Mouse (Mus musculus): ENCODE data around the gene Ddx43. TPM values are rescaled to one million over a fixed set of nuclear protein-coding genes. Genes with fewer than 3 reads are reported as not detected.

Ddx43 gene
- polyA plus RNA-seq, 1 experiment = 0.11 TPM

DNA sequence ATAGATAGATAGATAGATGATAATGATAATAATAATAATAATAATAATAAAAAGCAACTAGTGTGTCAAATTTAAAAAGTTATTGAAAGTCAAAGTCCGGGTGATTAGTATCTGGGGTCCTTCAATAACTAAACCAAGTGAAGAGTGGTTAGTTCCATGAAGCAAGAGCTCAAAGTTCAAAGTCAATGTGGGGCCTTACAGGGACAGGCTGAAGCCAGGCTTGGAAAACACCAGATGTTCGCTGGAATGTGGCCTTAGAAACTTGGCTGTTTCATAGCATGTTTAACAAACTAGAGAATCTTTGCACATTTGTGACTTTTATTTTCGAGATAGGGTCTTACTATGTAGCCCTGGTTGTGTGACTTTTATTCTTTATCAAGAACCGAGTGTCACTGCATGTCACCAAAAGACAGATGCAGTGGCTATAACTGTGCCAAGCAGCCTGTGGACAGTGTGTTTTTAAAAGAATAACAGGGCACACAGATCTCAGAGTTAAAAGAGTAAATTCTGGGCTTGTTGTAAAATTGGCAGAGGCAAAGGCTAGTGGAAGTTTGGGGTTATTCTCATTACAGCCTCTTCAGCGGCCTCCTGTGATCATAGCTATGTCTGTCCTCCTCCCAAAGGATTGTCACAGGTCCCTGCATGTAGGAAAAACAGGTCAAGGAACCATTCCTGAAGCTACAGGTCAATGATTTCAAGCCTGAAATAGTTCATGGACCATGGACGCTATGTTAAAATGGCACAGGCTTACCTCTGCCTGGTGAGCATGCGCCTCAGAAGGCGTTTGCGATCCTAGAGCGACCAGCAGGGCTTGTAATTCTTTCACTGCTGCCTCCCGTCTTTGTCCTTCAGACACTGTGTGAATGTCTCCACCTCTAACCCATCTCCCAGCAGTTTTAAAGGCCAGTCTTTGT is 40.7 kb upstream of the Ddx43 start:
- Histone ChIP-seq H3K27me3 (ENCODE audit: control insufficient read depth, insufficient read depth, low read length) (no peaks in the 10 kb centered on the region), H3K4me1 (replicated peaks; ENCODE audit: control insufficient read depth, insufficient read depth, low read length) (no peaks in the 10 kb centered on the region), H3K27ac (ENCODE audit: control insufficient read depth, insufficient read depth, low read length) (no peak overlapping the region), H3K36me3 (ENCODE audit: control insufficient read depth, insufficient read depth, low read length) (no peaks in the 10 kb centered on the region), H3K4me3 (ENCODE audit: control insufficient read depth, insufficient read depth, low read length) (no peak overlapping the region)
- WGBS = 90% methylated on average over 11 of the region's 11 CpGs
- no peak for TF ChIP-seq POLR2A (IDR thresholded peaks at IDR 0.05; ENCODE audit: control insufficient read depth, extremely low read depth, insufficient read depth, low read length, poor library complexity)
- no peak for TF ChIP-seq CTCF (IDR thresholded peaks at IDR 0.05; ENCODE audit: borderline replicate concordance, control insufficient read depth, extremely low read depth, insufficient read depth, low read length, poor library complexity)
- no peak for DNase-seq

DNA sequence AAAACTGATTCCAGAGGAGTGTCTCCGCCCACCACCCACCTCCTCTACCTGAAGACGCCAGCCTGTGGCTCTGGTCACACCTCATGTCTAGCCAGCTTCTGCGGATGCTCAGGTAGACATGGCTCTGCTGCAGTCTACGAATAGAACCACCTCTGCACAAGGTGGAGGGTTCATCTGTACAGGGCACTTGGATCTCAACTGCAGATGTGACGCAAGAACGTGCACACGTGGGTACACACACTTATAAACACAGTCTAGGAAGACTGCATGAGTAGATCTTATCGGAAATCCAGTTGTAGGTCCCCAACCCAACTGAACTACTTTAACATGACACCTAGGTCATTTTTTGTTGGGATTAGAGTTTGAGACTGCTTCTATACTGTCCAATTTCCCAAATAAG is 40.0 kb upstream of the Ddx43 start, which contains the start of gene Gsta2:
Gene Gsta2, minus strand, starts transcription at position 178 of the 400 bp plus-strand sequence.
- Histone ChIP-seq H3K4me1 (replicated peaks; ENCODE audit: control insufficient read depth, insufficient read depth, low read length) (no peaks in the 10 kb centered on the region), H3K36me3 (ENCODE audit: control insufficient read depth, insufficient read depth, low read length) (no peaks in the 10 kb centered on the region), H3K27ac (ENCODE audit: control insufficient read depth, insufficient read depth, low read length) (no peak within 1 kb of the TSS), H3K27me3 (ENCODE audit: control insufficient read depth, insufficient read depth, low read length) (no peaks in the 10 kb centered on the region), H3K4me3 (ENCODE audit: control insufficient read depth, insufficient read depth, low read length) (no peak within 1 kb of the TSS)
- no peak for DNase-seq
- TF ChIP-seq CTCF (IDR thresholded peaks at IDR 0.05; ENCODE audit: borderline replicate concordance, control insufficient read depth, extremely low read depth, insufficient read depth, low read length, poor library complexity) (no peak), POLR2A (IDR thresholded peaks at IDR 0.05; ENCODE audit: control insufficient read depth, extremely low read depth, insufficient read depth, low read length, poor library complexity) (no peak)
- 93% methylated on average over 8 of the region's 8 CpGs for WGBS

DNA sequence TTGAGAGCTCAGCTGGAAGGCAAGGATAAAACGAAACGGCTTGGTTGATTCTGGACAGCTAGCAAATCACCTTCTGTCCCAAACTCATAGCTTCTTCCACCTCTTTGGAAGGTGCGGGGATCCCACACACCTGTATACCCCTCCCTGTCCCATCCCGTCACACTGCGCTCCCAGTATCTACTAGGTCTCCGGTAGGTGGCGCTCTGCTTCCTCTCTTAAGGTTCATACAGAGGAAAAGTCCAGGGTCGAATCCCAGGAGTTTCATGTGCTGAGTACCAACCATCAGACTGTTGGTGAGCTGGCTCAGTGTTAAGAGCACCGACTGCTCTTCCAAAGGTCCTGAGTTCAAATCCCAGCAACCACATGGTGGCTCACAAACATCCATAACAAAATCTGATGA is 37.5 kb upstream of the Ddx43 start:
- Histone ChIP-seq H3K27me3 (ENCODE audit: control insufficient read depth, insufficient read depth, low read length) (no peaks in the 10 kb centered on the region), H3K27ac (ENCODE audit: control insufficient read depth, insufficient read depth, low read length) (no peak overlapping the region), H3K4me3 (ENCODE audit: control insufficient read depth, insufficient read depth, low read length) (no peak overlapping the region), H3K36me3 (ENCODE audit: control insufficient read depth, insufficient read depth, low read length) (no peaks in the 10 kb centered on the region), H3K4me1 (replicated peaks; ENCODE audit: control insufficient read depth, insufficient read depth, low read length) (0 out of 2 replicates have a peak, but pooled peaks cover under 1% of the 10 kb centered on the region)
- peak; percentile 60 for DNase-seq
- WGBS = 16% methylated on average over 9 of the region's 9 CpGs
- TF ChIP-seq CTCF (IDR thresholded peaks at IDR 0.05; ENCODE audit: borderline replicate concordance, control insufficient read depth, extremely low read depth, insufficient read depth, low read length, poor library complexity) (no peak), POLR2A (IDR thresholded peaks at IDR 0.05; ENCODE audit: control insufficient read depth, extremely low read depth, insufficient read depth, low read length, poor library complexity) (no peak)

DNA sequence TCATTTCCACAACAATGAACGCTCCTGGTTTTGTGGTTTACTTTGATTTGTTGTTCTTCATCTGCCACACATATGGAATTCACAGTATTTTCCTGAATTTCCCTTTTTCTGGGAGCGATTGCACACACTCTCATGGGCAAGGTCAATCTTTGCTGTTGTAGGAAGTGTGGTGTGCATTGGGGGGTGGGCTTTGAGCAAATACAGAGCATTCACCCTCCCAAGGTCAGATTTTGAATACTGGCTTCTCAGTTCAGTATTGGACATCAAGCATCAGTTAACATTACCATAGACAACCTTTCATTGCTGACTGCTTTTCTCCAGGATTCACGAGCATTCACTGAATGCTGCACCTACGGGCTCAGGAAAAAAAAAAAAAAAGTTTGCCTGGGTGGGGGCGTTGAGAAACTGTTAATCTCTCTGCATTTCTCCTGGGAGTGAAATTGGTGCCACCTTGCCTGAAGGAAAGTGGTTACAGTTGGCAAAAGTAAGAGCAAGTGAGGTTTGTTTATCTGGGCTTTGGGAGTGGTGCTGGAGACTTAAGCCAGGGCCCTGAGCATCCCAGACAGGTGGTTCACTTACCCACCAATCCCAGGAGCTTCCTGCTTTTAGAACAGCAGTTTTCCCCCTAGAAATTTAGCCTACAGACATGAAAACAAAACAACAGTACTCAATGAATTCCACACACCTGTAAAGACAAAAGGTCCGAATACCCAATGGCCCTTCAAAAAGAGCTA is 35.7 kb upstream of the Ddx43 start:
- Histone ChIP-seq H3K4me3 (ENCODE audit: control insufficient read depth, insufficient read depth, low read length) (no peak overlapping the region), H3K27me3 (ENCODE audit: control insufficient read depth, insufficient read depth, low read length) (no peaks in the 10 kb centered on the region), H3K27ac (ENCODE audit: control insufficient read depth, insufficient read depth, low read length) (no peak overlapping the region), H3K4me1 (replicated peaks; ENCODE audit: control insufficient read depth, insufficient read depth, low read length) (0 out of 2 replicates have a peak, but pooled peaks cover 4% of the 10 kb centered on the region), H3K36me3 (ENCODE audit: control insufficient read depth, insufficient read depth, low read length) (no peaks in the 10 kb centered on the region)
- DNase-seq = no peak
- 90% methylated on average over 6 of the region's 6 CpGs for WGBS
- TF ChIP-seq CTCF (IDR thresholded peaks at IDR 0.05; ENCODE audit: borderline replicate concordance, control insufficient read depth, extremely low read depth, insufficient read depth, low read length, poor library complexity) (no peak), POLR2A (IDR thresholded peaks at IDR 0.05; ENCODE audit: control insufficient read depth, extremely low read depth, insufficient read depth, low read length, poor library complexity) (no peak)

DNA sequence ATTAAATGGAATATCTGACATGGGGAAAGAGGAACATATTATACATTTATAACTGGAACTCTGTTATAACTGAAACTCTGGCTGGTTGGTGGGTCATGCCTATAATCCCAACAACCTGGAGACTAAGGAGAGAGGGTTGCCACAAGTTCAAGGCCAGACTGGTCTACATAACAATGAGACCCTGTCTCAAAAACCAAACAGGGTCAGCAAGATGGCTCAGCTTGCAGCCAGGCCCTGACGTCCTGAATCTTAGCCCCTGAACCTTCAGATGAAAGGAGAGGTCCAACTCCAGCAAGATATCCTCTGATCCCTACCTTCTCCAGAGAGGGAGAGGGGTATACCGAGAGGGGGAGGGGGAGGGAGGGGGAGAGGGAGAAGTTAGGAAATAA is 35.1 kb upstream of the Ddx43 start:
- WGBS = 78% methylated on average over 2 of the region's 2 CpGs
- Histone ChIP-seq H3K27me3 (ENCODE audit: control insufficient read depth, insufficient read depth, low read length) (no peaks in the 10 kb centered on the region), H3K4me1 (replicated peaks; ENCODE audit: control insufficient read depth, insufficient read depth, low read length) (0 out of 2 replicates have a peak, but pooled peaks cover 4% of the 10 kb centered on the region), H3K4me3 (ENCODE audit: control insufficient read depth, insufficient read depth, low read length) (no peak overlapping the region), H3K36me3 (ENCODE audit: control insufficient read depth, insufficient read depth, low read length) (no peaks in the 10 kb centered on the region), H3K27ac (ENCODE audit: control insufficient read depth, insufficient read depth, low read length) (no peak overlapping the region)
- no peak for TF ChIP-seq CTCF (IDR thresholded peaks at IDR 0.05; ENCODE audit: borderline replicate concordance, control insufficient read depth, extremely low read depth, insufficient read depth, low read length, poor library complexity)
- no peak for TF ChIP-seq POLR2A (IDR thresholded peaks at IDR 0.05; ENCODE audit: control insufficient read depth, extremely low read depth, insufficient read depth, low read length, poor library complexity)
- no peak for DNase-seq

DNA sequence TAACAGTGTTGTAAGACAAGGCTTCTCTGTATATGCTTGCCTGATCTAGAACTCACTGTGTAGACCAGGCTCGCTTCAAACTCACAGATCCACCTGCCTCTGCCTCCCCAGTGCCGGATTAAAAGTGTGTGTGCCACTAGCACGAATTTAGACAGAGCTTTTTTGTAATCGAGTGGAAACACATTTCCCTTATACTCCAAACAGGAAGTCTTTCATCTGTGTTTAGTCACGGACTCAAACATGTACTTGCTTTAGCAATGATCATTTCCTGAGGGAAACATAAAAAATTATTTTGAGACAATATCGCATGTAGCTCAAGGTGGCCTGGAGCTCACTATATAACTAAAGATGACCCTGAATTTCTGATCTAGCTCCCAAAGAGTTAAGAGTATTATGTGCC is 32.2 kb upstream of the Ddx43 start:
- no peaks in the 10 kb centered on the region for H3K27me3 ChIP-seq (ENCODE audit: control insufficient read depth, insufficient read depth, low read length)
- WGBS = 5% methylated on average over 6 of the region's 6 CpGs
- no peak overlapping the region for H3K27ac ChIP-seq (ENCODE audit: control insufficient read depth, insufficient read depth, low read length)
- DNase-seq = no peak
- H3K4me1 ChIP-seq (replicated peaks; ENCODE audit: control insufficient read depth, insufficient read depth, low read length) = 0 out of 2 replicates have a peak, but pooled peaks cover 4% of the 10 kb centered on the region
- no peaks in the 10 kb centered on the region for H3K36me3 ChIP-seq (ENCODE audit: control insufficient read depth, insufficient read depth, low read length)
- TF ChIP-seq CTCF (IDR thresholded peaks at IDR 0.05; ENCODE audit: borderline replicate concordance, control insufficient read depth, extremely low read depth, insufficient read depth, low read length, poor library complexity) = no peak
- TF ChIP-seq POLR2A (IDR thresholded peaks at IDR 0.05; ENCODE audit: control insufficient read depth, extremely low read depth, insufficient read depth, low read length, poor library complexity) = no peak
- no peak overlapping the region for H3K4me3 ChIP-seq (ENCODE audit: control insufficient read depth, insufficient read depth, low read length)
